Mouse (Mus musculus) hindbrain, embryonic 14.5 days (tissue): ENCODE results near the gene Tex14. TPM values are rescaled to one million over a fixed set of nuclear protein-coding genes. Genes with fewer than 3 reads are reported as not detected.
"Not testable (repeated sequence)": the region's sequence is repeated elsewhere in the genome, so short reads cannot be mapped to it uniquely, and the experiment has no call there.

Experiments
- ATAC-seq: fragments of 200-750 bp; cut with Nextera tagmentation; 2 replicates; pipeline ENCODE4 v1.8.0; 2017; ENCODE audit warnings: moderate number of reproducible peaks, mild to moderate bottlenecking, moderate TSS enrichment, moderate library complexity; ENCODE audit not compliant: low FRiP score
- DNase-seq: peaks from one replicate; pipeline ENCODE4 v3.0.0-alpha.2; 2015; ENCODE audit warnings: low spot score
- H3K27ac ChIP-seq: fragments of 300-500 bp; sonication (generic); 2 replicates; pipeline ENCODE4 v1.5.1; 2014; ENCODE audit warnings: mild to moderate bottlenecking, moderate library complexity
- H3K27me3 ChIP-seq: fragments of 300-500 bp; sonication (generic); 2 replicates; pipeline ENCODE4 v1.6.1; 2014; ENCODE audit warnings: mild to moderate bottlenecking, low read length, mixed read lengths; ENCODE audit not compliant: control insufficient read depth, insufficient read depth
- H3K36me3 ChIP-seq: fragments of 300-500 bp; sonication (generic); replicated peaks from 2 replicates; pipeline ENCODE4 v1.6.1; 2014; ENCODE audit not compliant: control insufficient read depth, insufficient read depth
- H3K4me1 ChIP-seq: fragments of 300-500 bp; sonication (generic); replicated peaks from 2 replicates; pipeline ENCODE4 v1.6.1; 2014; ENCODE audit warnings: antibody characterized with exemption, low read length, mixed read lengths; ENCODE audit not compliant: control insufficient read depth, insufficient read depth
- H3K4me2 ChIP-seq: fragments of 300-500 bp; sonication (generic); replicated peaks from 2 replicates; pipeline ENCODE4 v1.6.1; 2014; ENCODE audit warnings: mild to moderate bottlenecking, moderate library complexity
- H3K4me3 ChIP-seq: fragments of 300-500 bp; sonication (generic); replicated peaks from 2 replicates; pipeline ENCODE4 v1.5.1; 2014; ENCODE audit warnings: mild to moderate bottlenecking, low read length
- H3K9ac ChIP-seq: fragments of 300-500 bp; sonication (generic); 2 replicates; pipeline ENCODE4 v1.6.1; 2014
- H3K9me3 ChIP-seq: fragments of 300-500 bp; sonication (generic); 2 replicates; pipeline ENCODE4 v1.6.1; 2016; ENCODE audit warnings: low read length; ENCODE audit not compliant: control insufficient read depth
- WGBS: fragments of 180-500 bp; shearing (Covaris S2); extraction: QIAGEN DNeasy Blood & Tissue Kit; methylation state at CpG from one replicate; pipeline ENCODE4 v1.1.7; 2014; 5-methylcytosine and 5-hydroxymethylcytosine counted together
- polyA plus RNA-seq: library from polyadenylated mRNA; unstranded; fragments of >200 nt; fragmentation: Nextera tagmentation; extraction: Ambion mirVana; gene quantifications from 2 replicates; pipeline ENCODE4 v1.2.1, GENCODE M21; 2014

The Tex14 gene
- polyA plus RNA-seq, 1 experiment from 2014 or later: 0.72 TPM

- Histone ChIP-seq H3K4me3 (no peak overlapping the region), H3K27me3 (no peaks in the 10 kb centered on the region), H3K4me2 (no peak overlapping the region), H3K36me3 (no peaks in the 10 kb centered on the region), H3K9ac (no peak overlapping the region), H3K27ac (no peak overlapping the region), H3K4me1 (0 out of 2 replicates have a peak, but pooled peaks cover 1% of the 10 kb centered on the region), H3K9me3 (no peaks in the 10 kb centered on the region)
- DNase-seq (no peak), ATAC-seq (no peak)
- 83% methylated on average over 2 of the region's 2 CpGs for WGBS
These were observed 49.3 kb downstream of the Tex14 start for GRCm38 (mm10) chr11:87454035-87454690.

DNA sequence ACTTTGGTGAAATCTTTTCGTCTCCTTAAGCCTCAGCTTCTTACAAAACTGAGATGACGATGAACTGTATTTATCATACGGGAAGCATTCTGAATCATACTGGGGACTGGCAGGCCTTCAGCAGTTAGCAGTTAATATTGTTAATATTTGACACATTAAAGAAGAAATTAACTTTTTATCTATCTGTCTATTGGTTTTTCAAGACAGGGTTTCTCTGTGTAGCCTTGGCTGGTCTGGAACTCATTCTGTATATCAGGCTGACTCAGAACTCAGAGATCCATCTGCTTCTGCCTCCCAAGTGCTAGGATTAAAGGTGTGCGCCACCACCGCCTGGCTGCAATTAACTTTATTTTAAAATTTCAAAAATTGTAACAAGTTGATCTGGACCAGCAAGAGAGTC lies 50.7 kb downstream of the Tex14 start:
- Histone ChIP-seq H3K9me3 (no peaks in the 10 kb centered on the region), H3K27ac (no peak overlapping the region), H3K4me1 (no peaks in the 10 kb centered on the region), H3K4me3 (no peak overlapping the region), H3K36me3 (no peaks in the 10 kb centered on the region), H3K4me2 (no peak overlapping the region), H3K27me3 (no peaks in the 10 kb centered on the region), H3K9ac (no peak overlapping the region)
- no peak for ATAC-seq
- no peak for DNase-seq
- 92% methylated on average over 5 of the region's 5 CpGs for WGBS

DNA sequence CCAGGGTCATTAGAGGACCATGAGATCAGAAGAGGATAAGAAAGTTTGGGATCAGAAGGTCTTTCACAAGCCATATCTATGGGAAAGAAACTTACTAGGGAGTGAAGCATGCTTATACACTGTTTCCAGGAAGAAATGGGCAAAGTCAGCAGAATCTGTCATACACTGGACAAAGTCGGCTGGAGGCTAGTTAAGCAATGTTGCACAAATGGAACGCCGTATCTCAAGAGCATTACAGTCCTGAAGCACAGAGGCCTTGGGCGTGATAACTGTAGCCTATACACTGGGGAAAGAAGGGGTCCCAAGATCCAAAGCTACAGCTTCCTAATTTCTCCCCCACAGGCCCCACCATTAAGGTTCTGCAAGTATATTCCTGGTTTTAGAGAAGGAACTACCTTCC lies 51.1 kb downstream of the Tex14 start:
- 93% methylated on average over 4 of the region's 4 CpGs for WGBS
- H3K4me2 ChIP-seq: no peak overlapping the region

DNA sequence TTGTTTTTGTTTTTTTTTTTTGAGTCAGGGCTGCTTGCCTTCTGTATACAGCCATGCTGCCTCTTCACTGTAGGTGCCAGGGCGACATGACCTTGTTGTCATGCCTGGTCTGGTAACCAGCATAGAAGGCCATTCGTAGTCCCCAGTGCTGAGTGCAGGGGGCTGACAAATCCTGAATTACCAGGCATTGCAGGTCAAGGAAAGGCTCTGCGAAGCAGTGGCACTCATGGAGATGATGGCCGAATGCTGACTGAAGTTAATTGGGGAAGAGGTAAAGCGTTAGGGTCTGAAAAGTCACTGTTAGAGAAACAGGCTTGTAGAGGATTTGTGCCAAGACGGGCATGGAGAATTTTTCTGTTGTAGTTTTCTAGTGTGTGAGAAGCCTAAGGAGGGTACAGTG lies 55.7 kb downstream of the Tex14 start:
- Histone ChIP-seq H3K4me3 (no peak overlapping the region), H3K4me2 (no peak overlapping the region), H3K27me3 (no peaks in the 10 kb centered on the region), H3K27ac (no peak overlapping the region), H3K4me1 (no peaks in the 10 kb centered on the region), H3K9ac (no peak overlapping the region), H3K36me3 (no peaks in the 10 kb centered on the region), H3K9me3 (no peaks in the 10 kb centered on the region)
- DNase-seq: no peak
- no peak for ATAC-seq
- 91% methylated on average over 6 of the region's 6 CpGs for WGBS

More for the DNA sequence above, 51.1 kb downstream of the Tex14 start:
- no peaks in the 10 kb centered on the region for H3K4me1 ChIP-seq
- no peaks in the 10 kb centered on the region for H3K9me3 ChIP-seq
- ATAC-seq: no peak
- H3K27ac ChIP-seq: no peak overlapping the region
- no peaks in the 10 kb centered on the region for H3K27me3 ChIP-seq
- H3K36me3 ChIP-seq: no peaks in the 10 kb centered on the region
- H3K9ac ChIP-seq: no peak overlapping the region
- DNase-seq: no peak
- H3K4me3 ChIP-seq: no peak overlapping the region

- H3K4me1 ChIP-seq, H3K9me3 ChIP-seq, H3K36me3 ChIP-seq, H3K27me3 ChIP-seq: not testable (repeated sequence)
- Histone ChIP-seq H3K27ac (peak overlapping the region; percentile 59), H3K4me3 (peak overlapping the region; percentile 23), H3K4me2 (peak overlapping the region; percentile 51), H3K9ac (peak overlapping the region; percentile 37)
- DNase-seq: peak; percentile 66
- WGBS: under 1% methylated on average over 23 of the region's 58 CpGs
- ATAC-seq: peak; percentile 98
These were observed 57.1 kb downstream of the Tex14 start for GRCm38 (mm10) chr11:87461780-87462460.

DNA sequence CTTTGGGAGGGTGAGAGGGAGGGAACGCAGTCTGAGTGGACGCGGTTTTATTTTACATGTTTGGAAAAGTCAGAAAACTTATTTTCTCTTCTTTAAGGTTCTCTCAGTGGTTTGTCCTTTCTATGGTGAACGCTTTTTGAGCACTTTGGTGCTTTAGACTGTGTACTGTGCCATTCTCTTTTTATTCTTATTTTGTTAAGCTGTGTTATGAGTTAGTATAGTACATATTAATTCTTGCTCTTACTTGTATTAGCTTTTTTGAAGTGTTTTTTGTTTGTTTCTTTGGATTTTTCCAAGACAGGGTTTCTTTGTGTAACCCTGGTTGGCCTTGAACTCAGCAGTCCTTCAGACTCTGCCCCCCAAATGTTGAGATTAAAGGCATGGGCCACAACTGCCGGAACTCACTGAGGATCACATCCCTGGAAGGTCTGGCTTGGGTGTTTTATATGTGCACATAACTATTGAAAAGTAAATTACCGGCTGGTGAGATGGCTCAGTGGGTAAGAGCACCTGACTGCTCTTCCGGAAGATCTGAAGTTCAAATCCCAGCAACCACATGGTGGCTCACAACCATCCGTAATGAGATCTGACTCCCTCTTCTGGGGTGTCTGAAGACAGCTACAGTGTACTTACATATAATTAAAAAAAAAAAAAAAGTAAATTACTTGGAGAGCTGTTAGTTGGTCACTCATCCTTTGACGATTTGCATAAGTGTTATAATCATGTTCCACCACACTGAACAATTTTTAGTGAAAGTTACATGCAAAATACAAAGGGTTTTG lies 57.8 kb downstream of the Tex14 start:
- no peak overlapping the region for H3K4me3 ChIP-seq
- WGBS: 8% methylated on average over 9 of the region's 9 CpGs
- ATAC-seq (no peak), DNase-seq (peak; percentile 70)
- no peaks in the 10 kb centered on the region for H3K36me3 ChIP-seq
- H3K4me2 ChIP-seq: no peak overlapping the region
- H3K4me1 ChIP-seq: no peaks in the 10 kb centered on the region
- no peak overlapping the region for H3K9ac ChIP-seq
- H3K27me3 ChIP-seq: no peaks in the 10 kb centered on the region
- H3K9me3 ChIP-seq: no peaks in the 10 kb centered on the region
- H3K27ac ChIP-seq: peak overlapping the region; percentile 70

DNA sequence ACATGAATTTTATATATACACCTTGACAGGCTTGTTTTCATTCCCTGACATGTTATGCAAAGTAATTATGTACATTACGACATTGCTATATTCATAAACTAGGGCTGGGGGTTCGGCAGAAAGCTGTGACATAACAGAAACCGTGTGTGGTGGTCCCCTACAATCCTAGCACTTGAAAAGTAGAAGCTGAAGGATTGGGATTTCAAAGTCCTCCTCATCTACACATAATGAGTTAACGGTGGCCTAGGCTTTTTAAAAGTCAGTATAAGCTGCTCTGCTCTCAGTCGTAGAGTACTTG lies 58.3 kb downstream of the Tex14 start:
- Histone ChIP-seq H3K9me3 (no peaks in the 10 kb centered on the region), H3K4me2 (no peak overlapping the region), H3K4me1 (no peaks in the 10 kb centered on the region), H3K4me3 (no peak overlapping the region), H3K9ac (no peak overlapping the region), H3K27ac (no peak overlapping the region), H3K36me3 (no peaks in the 10 kb centered on the region), H3K27me3 (no peaks in the 10 kb centered on the region)
- WGBS: 58% methylated on average over 5 of the region's 5 CpGs
- ATAC-seq (no peak), DNase-seq (no peak)

DNA sequence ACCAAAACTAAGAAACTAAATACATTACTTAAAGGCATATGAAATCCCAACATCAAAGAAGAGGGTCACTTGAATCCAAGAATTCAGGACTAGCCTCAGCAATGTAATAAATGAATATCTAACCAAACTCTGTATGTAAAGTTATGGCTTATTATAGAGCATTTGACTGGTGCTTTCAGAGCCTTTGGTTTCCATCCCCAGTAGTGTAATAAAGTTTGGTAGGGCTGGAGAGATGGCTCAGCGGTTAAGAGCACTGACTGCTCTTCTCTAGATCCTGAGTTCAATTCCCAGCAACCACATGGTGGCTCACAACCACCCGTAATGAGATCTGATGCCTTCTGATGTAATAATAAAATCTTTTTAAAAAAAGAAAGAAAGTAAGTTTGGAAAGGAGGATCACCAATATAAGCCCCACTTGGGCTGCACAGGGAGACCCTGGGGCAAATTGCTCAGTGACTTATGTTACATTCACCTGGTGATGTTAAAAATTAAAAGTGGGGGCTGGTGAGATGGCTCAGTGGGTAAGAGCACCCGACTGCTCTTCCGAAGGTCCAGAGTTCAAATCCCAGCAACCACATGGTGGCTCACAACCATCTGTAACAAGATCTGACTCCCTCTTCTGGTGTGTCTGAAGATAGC lies 59.0 kb downstream of the Tex14 start:
- not testable (repeated sequence) for H3K4me1 ChIP-seq, H3K36me3 ChIP-seq, H3K9me3 ChIP-seq, H3K4me2 ChIP-seq, H3K4me3 ChIP-seq, H3K9ac ChIP-seq, DNase-seq, ATAC-seq, H3K27me3 ChIP-seq, H3K27ac ChIP-seq
- 86% methylated on average over 4 of the region's 4 CpGs for WGBS

DNA sequence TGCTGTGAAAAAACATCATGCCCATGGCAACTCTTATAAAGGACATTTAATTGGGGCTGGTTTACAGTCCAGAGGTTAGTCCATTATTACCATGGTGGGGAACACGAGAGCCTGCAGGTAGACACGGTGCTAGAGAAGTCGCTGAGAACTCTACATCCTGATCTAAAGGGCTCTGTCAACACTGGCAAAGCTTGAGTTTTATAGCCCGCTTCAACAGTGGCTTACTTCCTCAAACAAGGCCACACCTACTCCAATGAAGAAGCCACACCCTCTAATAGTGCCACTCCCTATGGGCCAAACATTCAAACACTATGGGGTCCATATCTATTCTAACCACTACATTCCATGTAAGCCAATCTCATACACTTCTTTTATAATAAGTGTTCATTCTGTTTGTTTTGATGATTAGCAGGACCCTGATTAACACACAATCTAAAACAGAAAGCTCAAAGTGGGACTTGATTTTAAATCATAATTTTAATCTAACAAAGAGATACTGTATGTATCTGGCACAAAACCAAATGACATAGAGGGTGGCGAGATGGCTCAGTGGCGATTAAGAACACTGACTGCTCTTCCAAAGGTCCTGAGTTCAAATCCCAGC lies 61.2 kb downstream of the Tex14 start:
- H3K4me2 ChIP-seq: no peak overlapping the region
- H3K36me3 ChIP-seq: no peaks in the 10 kb centered on the region
- no peaks in the 10 kb centered on the region for H3K9me3 ChIP-seq
- 0 out of 2 replicates have a peak, but pooled peaks cover 4% of the 10 kb centered on the region for H3K4me1 ChIP-seq
- H3K27me3 ChIP-seq: no peaks in the 10 kb centered on the region
- 76% methylated on average over 6 of the region's 6 CpGs for WGBS
- H3K4me3 ChIP-seq: no peak overlapping the region
- no peak for ATAC-seq
- DNase-seq: no peak
- no peak overlapping the region for H3K9ac ChIP-seq
- no peak overlapping the region for H3K27ac ChIP-seq
